Mouse (Mus musculus): Measurements from ENCODE around the gene Cdk5rap2.

Gene Cdk5rap2

GRCm38 (mm10) chr4:70335444-70336144 is 74.6 kb downstream of the Cdk5rap2 start:
- no peak for DNase-seq

- DNase-seq: no peak
Measured at GRCm38 (mm10) chr4:70334995-70335394, 75.2 kb downstream of the Cdk5rap2 start.

GRCm38 (mm10) chr4:70332981-70333380 is 77.3 kb downstream of the Cdk5rap2 start:
- no peak for DNase-seq

- DNase-seq: no peak
Measured at GRCm38 (mm10) chr4:70332576-70332975, 77.7 kb downstream of the Cdk5rap2 start.

- DNase-seq: no peak
Measured at GRCm38 (mm10) chr4:70331181-70331580, 79.1 kb downstream of the Cdk5rap2 start.

GRCm38 (mm10) chr4:70328033-70328432 is 82.2 kb downstream of the Cdk5rap2 start:
- no peak for DNase-seq

- DNase-seq: no peak
Measured at GRCm38 (mm10) chr4:70327436-70327835, 82.8 kb downstream of the Cdk5rap2 start.

- DNase-seq: no peak
Measured at GRCm38 (mm10) chr4:70321586-70321985, 88.7 kb downstream of the Cdk5rap2 start.

GRCm38 (mm10) chr4:70312170-70312569 is 98.1 kb downstream of the Cdk5rap2 start:
- no peak for DNase-seq

- peak; percentile 82 for DNase-seq
Measured at GRCm38 (mm10) chr4:70311530-70311929, 98.7 kb downstream of the Cdk5rap2 start.

- peak; percentile 80 for DNase-seq
Measured at GRCm38 (mm10) chr4:70307230-70307629, 103.0 kb downstream of the Cdk5rap2 start.

GRCm38 (mm10) chr4:70303870-70304269 is 106.4 kb downstream of the Cdk5rap2 start:
- DNase-seq: peak; percentile 34

- DNase-seq: no peak
Measured at GRCm38 (mm10) chr4:70301187-70301586, 109.1 kb downstream of the Cdk5rap2 start.

GRCm38 (mm10) chr4:70289361-70289760 is 120.9 kb downstream of the Cdk5rap2 start:
- DNase-seq: no peak

GRCm38 (mm10) chr4:70283163-70283562 is 127.1 kb downstream of the Cdk5rap2 start:
- no peak for DNase-seq

- DNase-seq: no peak
Measured at GRCm38 (mm10) chr4:70278882-70279281, 131.4 kb downstream of the Cdk5rap2 start.

GRCm38 (mm10) chr4:70278057-70278456 is 132.2 kb downstream of the Cdk5rap2 start:
- DNase-seq: no peak

- peak; percentile 24 for DNase-seq
Measured at GRCm38 (mm10) chr4:70272943-70273342, 137.3 kb downstream of the Cdk5rap2 start.

GRCm38 (mm10) chr4:70272527-70272926 is 137.7 kb downstream of the Cdk5rap2 start:
- no peak for DNase-seq

- DNase-seq: no peak
Measured at GRCm38 (mm10) chr4:70267213-70267906, 142.9 kb downstream of the Cdk5rap2 start.

- peak; percentile 29 for DNase-seq
Measured at GRCm38 (mm10) chr4:70265248-70265647, 145.0 kb downstream of the Cdk5rap2 start.

- DNase-seq: no peak
Measured at GRCm38 (mm10) chr4:70262850-70263249, 147.4 kb downstream of the Cdk5rap2 start.

GRCm38 (mm10) chr4:70261315-70261714 is 148.9 kb downstream of the Cdk5rap2 start:
- no peak for DNase-seq

GRCm38 (mm10) chr4:70260419-70260807 is 149.8 kb downstream of the Cdk5rap2 start:
- DNase-seq: peak; percentile 7
